Mouse (Mus musculus): ENCODE data around the gene Pabpc1l. TPM values are rescaled to one million over a fixed set of nuclear protein-coding genes. Genes with fewer than 3 reads are reported as not detected.

The Pabpc1l gene
- polyA plus RNA-seq, 1 experiment: 0.60 TPM

GRCm38 (mm10) chr2:164010944-164011343, 14.3 kb upstream of the Pabpc1l start:
- Histone ChIP-seq H3K36me3 (ENCODE audit: control insufficient read depth, insufficient read depth) (peaks cover 61% of the 10 kb centered on the region), H3K4me3 (ENCODE audit: insufficient read depth, poor library complexity, severe bottlenecking) (no peak overlapping the region), H3K27me3 (ENCODE audit: control insufficient read depth, insufficient read depth, insufficient read length) (no peaks in the 10 kb centered on the region), H3ac (ENCODE audit: control insufficient read depth, insufficient read length, low read depth) (no peak overlapping the region), H3K79me3 (ENCODE audit: low read depth) (peaks cover 63% of the 10 kb centered on the region), H3K79me2 (ENCODE audit: control insufficient read depth, insufficient read depth) (peaks cover 81% of the 10 kb centered on the region)
- TF ChIP-seq USF1 (IDR thresholded peaks at IDR 0.05; ENCODE audit: low read depth) (no peak), CEBPB (IDR thresholded peaks at IDR 0.05; ENCODE audit: low read depth) (no peak), FOSL1 (IDR thresholded peaks at IDR 0.05; ENCODE audit: insufficient read depth, low read length, poor library complexity, severe bottlenecking) (no peak), MYOD1 (IDR thresholded peaks at IDR 0.05; ENCODE audit: control insufficient read depth, insufficient read length, low read depth) (no peak), MAX (IDR thresholded peaks at IDR 0.05) (no peak), MYOG (IDR thresholded peaks at IDR 0.05; ENCODE audit: control insufficient read depth, extremely low read depth, insufficient read length) (no peak), CTCF (IDR thresholded peaks at IDR 0.05; ENCODE audit: control insufficient read depth, insufficient read depth, insufficient read length) (no peak)

GRCm38 (mm10) chr2:164015304-164015703, 9.9 kb upstream of the Pabpc1l start:
- H3K79me2 ChIP-seq (ENCODE audit: control insufficient read depth, insufficient read depth): peaks cover 38% of the 10 kb centered on the region
- no peak overlapping the region for H3ac ChIP-seq (ENCODE audit: control insufficient read depth, insufficient read length, low read depth)
- no peak overlapping the region for H3K4me3 ChIP-seq (ENCODE audit: insufficient read depth, poor library complexity, severe bottlenecking)
- peaks cover 20% of the 10 kb centered on the region for H3K79me3 ChIP-seq (ENCODE audit: low read depth)
- no peaks in the 10 kb centered on the region for H3K27me3 ChIP-seq (ENCODE audit: control insufficient read depth, insufficient read depth, insufficient read length)
- no peak for TF ChIP-seq CEBPB (IDR thresholded peaks at IDR 0.05; ENCODE audit: low read depth)
- no peak for TF ChIP-seq MAX (IDR thresholded peaks at IDR 0.05)
- TF ChIP-seq FOSL1 (IDR thresholded peaks at IDR 0.05; ENCODE audit: insufficient read depth, low read length, poor library complexity, severe bottlenecking): no peak
- no peak for TF ChIP-seq MYOG (IDR thresholded peaks at IDR 0.05; ENCODE audit: control insufficient read depth, extremely low read depth, insufficient read length)
- no peak for TF ChIP-seq USF1 (IDR thresholded peaks at IDR 0.05; ENCODE audit: low read depth)
- no peak for TF ChIP-seq CTCF (IDR thresholded peaks at IDR 0.05; ENCODE audit: control insufficient read depth, insufficient read depth, insufficient read length)
- TF ChIP-seq MYOD1 (IDR thresholded peaks at IDR 0.05; ENCODE audit: control insufficient read depth, insufficient read length, low read depth): no peak
- H3K36me3 ChIP-seq (ENCODE audit: control insufficient read depth, insufficient read depth): peaks cover 92% of the 10 kb centered on the region

GRCm38 (mm10) chr2:164018910-164019309, 6.3 kb upstream of the Pabpc1l start:
- Histone ChIP-seq H3ac (ENCODE audit: control insufficient read depth, insufficient read length, low read depth) (no peak overlapping the region), H3K4me3 (ENCODE audit: insufficient read depth, poor library complexity, severe bottlenecking) (no peak overlapping the region), H3K36me3 (ENCODE audit: control insufficient read depth, insufficient read depth) (peaks cover 56% of the 10 kb centered on the region), H3K79me3 (ENCODE audit: low read depth) (peaks cover 2% of the 10 kb centered on the region), H3K27me3 (ENCODE audit: control insufficient read depth, insufficient read depth, insufficient read length) (no peaks in the 10 kb centered on the region), H3K79me2 (ENCODE audit: control insufficient read depth, insufficient read depth) (peaks cover 2% of the 10 kb centered on the region)
- TF ChIP-seq FOSL1 (IDR thresholded peaks at IDR 0.05; ENCODE audit: insufficient read depth, low read length, poor library complexity, severe bottlenecking): no peak
- TF ChIP-seq CTCF (IDR thresholded peaks at IDR 0.05; ENCODE audit: control insufficient read depth, insufficient read depth, insufficient read length): no peak
- TF ChIP-seq MYOG (IDR thresholded peaks at IDR 0.05; ENCODE audit: control insufficient read depth, extremely low read depth, insufficient read length): no peak
- TF ChIP-seq MAX (IDR thresholded peaks at IDR 0.05): no peak

GRCm38 (mm10) chr2:164019943-164020342, 5.3 kb upstream of the Pabpc1l start:
- Histone ChIP-seq H3K4me3 (ENCODE audit: insufficient read depth, poor library complexity, severe bottlenecking) (no peak overlapping the region), H3K27me3 (ENCODE audit: control insufficient read depth, insufficient read depth, insufficient read length) (no peaks in the 10 kb centered on the region), H3K79me3 (ENCODE audit: low read depth) (peaks cover 1% of the 10 kb centered on the region), H3K79me2 (ENCODE audit: control insufficient read depth, insufficient read depth) (no peaks in the 10 kb centered on the region), H3K36me3 (ENCODE audit: control insufficient read depth, insufficient read depth) (peaks cover 46% of the 10 kb centered on the region), H3ac (ENCODE audit: control insufficient read depth, insufficient read length, low read depth) (no peak overlapping the region)
- no peak for TF ChIP-seq CTCF (IDR thresholded peaks at IDR 0.05; ENCODE audit: control insufficient read depth, insufficient read depth, insufficient read length)
- no peak for TF ChIP-seq FOSL1 (IDR thresholded peaks at IDR 0.05; ENCODE audit: insufficient read depth, low read length, poor library complexity, severe bottlenecking)
- TF ChIP-seq MAX (IDR thresholded peaks at IDR 0.05): no peak
- no peak for TF ChIP-seq CEBPB (IDR thresholded peaks at IDR 0.05; ENCODE audit: low read depth)
- TF ChIP-seq USF1 (IDR thresholded peaks at IDR 0.05; ENCODE audit: low read depth): no peak
- TF ChIP-seq MYOG (IDR thresholded peaks at IDR 0.05; ENCODE audit: control insufficient read depth, extremely low read depth, insufficient read length): no peak
- no peak for TF ChIP-seq MYOD1 (IDR thresholded peaks at IDR 0.05; ENCODE audit: control insufficient read depth, insufficient read length, low read depth)

- H3K79me2 ChIP-seq (ENCODE audit: control insufficient read depth, insufficient read depth): no peaks in the 10 kb centered on the region
- no peaks in the 10 kb centered on the region for H3K27me3 ChIP-seq (ENCODE audit: control insufficient read depth, insufficient read depth, insufficient read length)
- peaks cover 24% of the 10 kb centered on the region for H3K36me3 ChIP-seq (ENCODE audit: control insufficient read depth, insufficient read depth)
- no peak for TF ChIP-seq MYOG (IDR thresholded peaks at IDR 0.05; ENCODE audit: control insufficient read depth, extremely low read depth, insufficient read length)
- no peak for TF ChIP-seq FOSL1 (IDR thresholded peaks at IDR 0.05; ENCODE audit: insufficient read depth, low read length, poor library complexity, severe bottlenecking)
- no peak for TF ChIP-seq USF1 (IDR thresholded peaks at IDR 0.05; ENCODE audit: low read depth)
- TF ChIP-seq CEBPB (IDR thresholded peaks at IDR 0.05; ENCODE audit: low read depth): no peak
- no peak for TF ChIP-seq CTCF (IDR thresholded peaks at IDR 0.05; ENCODE audit: control insufficient read depth, insufficient read depth, insufficient read length)
- no peak for TF ChIP-seq MYOD1 (IDR thresholded peaks at IDR 0.05; ENCODE audit: control insufficient read depth, insufficient read length, low read depth)
- TF ChIP-seq MAX (IDR thresholded peaks at IDR 0.05): no peak
- no peak overlapping the region for H3K4me3 ChIP-seq (ENCODE audit: insufficient read depth, poor library complexity, severe bottlenecking)
- H3K79me3 ChIP-seq (ENCODE audit: low read depth): no peaks in the 10 kb centered on the region
- no peak overlapping the region for H3ac ChIP-seq (ENCODE audit: control insufficient read depth, insufficient read length, low read depth)
These were observed 3.1 kb upstream of the Pabpc1l start for GRCm38 (mm10) chr2:164022104-164022503.

- TF ChIP-seq MYOD1 (IDR thresholded peaks at IDR 0.05; ENCODE audit: control insufficient read depth, insufficient read length, low read depth) (no peak), MYOG (IDR thresholded peaks at IDR 0.05; ENCODE audit: control insufficient read depth, extremely low read depth, insufficient read length) (no peak), FOSL1 (IDR thresholded peaks at IDR 0.05; ENCODE audit: insufficient read depth, low read length, poor library complexity, severe bottlenecking) (no peak), USF1 (IDR thresholded peaks at IDR 0.05; ENCODE audit: low read depth) (no peak), CTCF (IDR thresholded peaks at IDR 0.05; ENCODE audit: control insufficient read depth, insufficient read depth, insufficient read length) (no peak), CEBPB (IDR thresholded peaks at IDR 0.05; ENCODE audit: low read depth) (no peak), MAX (IDR thresholded peaks at IDR 0.05) (no peak)
- Histone ChIP-seq H3K36me3 (ENCODE audit: control insufficient read depth, insufficient read depth) (no peaks in the 10 kb centered on the region), H3K4me3 (ENCODE audit: insufficient read depth, poor library complexity, severe bottlenecking) (no peak overlapping the region), H3K27me3 (ENCODE audit: control insufficient read depth, insufficient read depth, insufficient read length) (no peaks in the 10 kb centered on the region), H3K79me2 (ENCODE audit: control insufficient read depth, insufficient read depth) (no peaks in the 10 kb centered on the region), H3K79me3 (ENCODE audit: low read depth) (no peaks in the 10 kb centered on the region), H3ac (ENCODE audit: control insufficient read depth, insufficient read length, low read depth) (no peak overlapping the region)
These were observed 5.9 kb downstream of the Pabpc1l start for GRCm38 (mm10) chr2:164031147-164031546.
